ENCODE assay signal across 8 mouse cellular contexts in genomic region chr11:51757023-51757422, GRCm38 (mm10). TPM values are rescaled to one million over a fixed set of nuclear protein-coding genes. Genes with fewer than 3 reads are reported as not detected.
DNase-seq lines count a peak whose midpoint lies in the region; ATAC-seq and TF ChIP-seq lines count a peak whose summit lies in the region.

No protein-coding gene starts in this region.

- peaks cover 24% of the 10 kb centered on the region for H3K4me1 ChIP-seq in kidney, embryonic 15.5 days
- H3K4me1 ChIP-seq in cortical plate, adult 2 months (ENCODE audit: control insufficient read depth, insufficient read depth, low read length) = peaks cover 7% of the 10 kb centered on the region
- H3K4me1 ChIP-seq in hindbrain, embryonic 12.5 days = peaks cover 26% of the 10 kb centered on the region
- H3K4me1 ChIP-seq in midbrain, embryonic 13.5 days (replicated peaks) = peaks cover 27% of the 10 kb centered on the region

- H3K4me2 ChIP-seq in kidney, embryonic 15.5 days = peak overlapping the region; percentile 75
- H3K4me2 ChIP-seq in hindbrain, embryonic 12.5 days (replicated peaks) = peak overlapping the region; percentile 85
- peak overlapping the region; percentile 92 for H3K4me2 ChIP-seq in midbrain, embryonic 13.5 days (replicated peaks)

- H3K9ac ChIP-seq in kidney, embryonic 15.5 days = peak overlapping the region; percentile 93; the same call in 1 of the 2 replicates
- peak overlapping the region; percentile 97 for H3K9ac ChIP-seq in hindbrain, embryonic 12.5 days
- peak overlapping the region; percentile 94 for H3K9ac ChIP-seq in midbrain, embryonic 13.5 days (replicated peaks)

- TF ChIP-seq POLR2A in cortical plate, adult 2 months (IDR thresholded peaks at IDR 0.05; ENCODE audit: extremely low read depth, insufficient read depth, low read length) = no peak

- no peaks in the 10 kb centered on the region for H3K9me3 ChIP-seq in kidney, embryonic 15.5 days (replicated peaks)
- H3K9me3 ChIP-seq in hindbrain, embryonic 12.5 days (replicated peaks) = no peaks in the 10 kb centered on the region
- no peaks in the 10 kb centered on the region for H3K9me3 ChIP-seq in midbrain, embryonic 13.5 days

- peaks cover 9% of the 10 kb centered on the region for H3K27me3 ChIP-seq in kidney, embryonic 15.5 days
- peaks cover 4% of the 10 kb centered on the region for H3K27me3 ChIP-seq in hindbrain, embryonic 12.5 days
- peaks cover 21% of the 10 kb centered on the region for H3K27me3 ChIP-seq in midbrain, embryonic 13.5 days

- TF ChIP-seq CTCF in cortical plate, adult 2 months (IDR thresholded peaks at IDR 0.05; ENCODE audit: extremely low read depth, insufficient read depth, low read length) = no peak

- no peaks in the 10 kb centered on the region for H3K36me3 ChIP-seq in kidney, embryonic 15.5 days
- H3K36me3 ChIP-seq in hindbrain, embryonic 12.5 days = no peaks in the 10 kb centered on the region
- H3K36me3 ChIP-seq in midbrain, embryonic 13.5 days = no peaks in the 10 kb centered on the region

- WGBS in kidney, embryonic 15.5 days = 71% methylated on average over 11 of the region's 11 CpGs
- WGBS in hindbrain, embryonic 12.5 days = 76% methylated on average over 11 of the region's 11 CpGs
- 75% methylated on average over 11 of the region's 11 CpGs for WGBS in midbrain, embryonic 13.5 days

- intact Hi-C loops in left cerebral cortex, postnatal 14 days (cut with DNase I) = no loop called here

- DNase-seq in kidney, adult 18-20 months = no peak
- no peak for DNase-seq in embryo, embryonic 11 days
- DNase-seq in right cerebral cortex, postnatal 25 days = no peak
- DNase-seq in left cerebral cortex, postnatal 14 days (ENCODE audit: low spot score in 2 of 2) = no peak

- H3K27ac ChIP-seq in kidney, embryonic 15.5 days = no peak overlapping the region; the same call in 1 of the 2 replicates
- H3K27ac ChIP-seq in cortical plate, adult 2 months (ENCODE audit: insufficient read depth, low read length) = peak overlapping the region; percentile 83; the same call in 1 of the 2 replicates
- H3K27ac ChIP-seq in hindbrain, embryonic 12.5 days = 0 out of 2 replicates have a peak overlapping the region, but pooled peaks have one; percentile 53
- H3K27ac ChIP-seq in midbrain, embryonic 13.5 days = peak overlapping the region; percentile 73; the same call in 1 of the 2 replicates

- ATAC-seq in kidney, embryonic 15.5 days (replicated peaks; ENCODE audit: low FRiP score) = no peak
- peak; percentile 13; the same call in 1 of the 2 replicates for ATAC-seq in hindbrain, embryonic 12.5 days (ENCODE audit: low FRiP score)
- ATAC-seq in midbrain, embryonic 13.5 days = no peak

- H3K4me3 ChIP-seq in kidney, embryonic 15.5 days (replicated peaks) = peak overlapping the region; percentile 83
- peak overlapping the region; percentile 92 for H3K4me3 ChIP-seq in cortical plate, adult 2 months (ENCODE audit: insufficient read depth, low read length)
- peak overlapping the region; percentile 99 for H3K4me3 ChIP-seq in hindbrain, embryonic 12.5 days
- peak overlapping the region; percentile 97 for H3K4me3 ChIP-seq in midbrain, embryonic 13.5 days (replicated peaks)

RNA-seq across cellular contexts. Expression of gene Sec24a, which starts 6.4 kb away (rescaled TPM):
- polyA plus RNA-seq in kidney, embryonic 15.5 days (2015; fragmentation: Nextera tagmentation; extraction: Ambion mirVana) = 14.3 and 15.3 TPM in 2 replicates
- polyA plus RNA-seq in cortical plate, adult 2 months (2012; rRNA removed) = 9.3 and 9.4 TPM in 2 replicates
- polyA plus RNA-seq in hindbrain, embryonic 12.5 days (2016; fragmentation: Nextera tagmentation; extraction: Ambion mirVana) = 16.4 and 18.1 TPM in 2 replicates
- 13.8 and 14.9 TPM in 2 replicates for polyA plus RNA-seq in midbrain, embryonic 13.5 days (2015; fragmentation: Nextera tagmentation; extraction: Ambion mirVana)
- 10 to 100 TPM; 20.9 to 24.4 TPM for total RNA-seq in left cerebral cortex, postnatal 14 days (2021)

RNA-seq across cellular contexts. Expression of gene Sar1b, which starts 6.5 kb away (rescaled TPM):
- polyA plus RNA-seq in kidney, embryonic 15.5 days (2015; fragmentation: Nextera tagmentation; extraction: Ambion mirVana) = 111 and 114 TPM in 2 replicates
- polyA plus RNA-seq in cortical plate, adult 2 months (2012; rRNA removed) = 97.2 and 100 TPM in 2 replicates
- 125 and 126 TPM in 2 replicates for polyA plus RNA-seq in hindbrain, embryonic 12.5 days (2016; fragmentation: Nextera tagmentation; extraction: Ambion mirVana)
- polyA plus RNA-seq in midbrain, embryonic 13.5 days (2015; fragmentation: Nextera tagmentation; extraction: Ambion mirVana) = 150 and 167 TPM in 2 replicates
- total RNA-seq in left cerebral cortex, postnatal 14 days (2021) = 10 to 100 TPM; 73.8 to 74.4 TPM
